Mouse (Mus musculus) limb, embryonic 14.5 days (tissue): ENCODE data around the gene Fsd2. TPM values are rescaled to one million over a fixed set of nuclear protein-coding genes. Genes with fewer than 3 reads are reported as not detected.

Experiments used
- ATAC-seq: fragments of 200-750 bp; cut with Nextera tagmentation; 2 replicates; pipeline ENCODE4 v1.8.0; 2017; ENCODE audit warnings: low read depth, moderate number of reproducible peaks, moderate TSS enrichment; ENCODE audit not compliant: low FRiP score
- DNase-seq: peaks from one replicate; pipeline ENCODE4 v3.0.0-alpha.2; 2015; ENCODE audit warnings: low spot score
- H3K27ac ChIP-seq: fragments of 300-500 bp; sonication (generic); replicated peaks from 2 replicates; pipeline ENCODE4 v1.5.1; 2014; ENCODE audit warnings: low read depth, mild to moderate bottlenecking, low read length, moderate library complexity, mixed read lengths
- H3K27me3 ChIP-seq: fragments of 300-500 bp; sonication (generic); 2 replicates; pipeline ENCODE4 v1.6.1; 2014; ENCODE audit warnings: low read length, mixed read lengths; ENCODE audit not compliant: control insufficient read depth, insufficient read depth
- H3K36me3 ChIP-seq: fragments of 300-500 bp; sonication (generic); 2 replicates; pipeline ENCODE4 v1.6.1; 2014; ENCODE audit warnings: mild to moderate bottlenecking, low read length, moderate library complexity, mixed read lengths; ENCODE audit not compliant: control insufficient read depth, insufficient read depth
- H3K4me1 ChIP-seq: fragments of 300-500 bp; sonication (generic); 2 replicates; pipeline ENCODE4 v1.6.1; 2014; ENCODE audit warnings: antibody characterized with exemption, low read length, mixed read lengths; ENCODE audit not compliant: control insufficient read depth, insufficient read depth
- H3K4me2 ChIP-seq: fragments of 300-500 bp; sonication (generic); replicated peaks from 2 replicates; pipeline ENCODE4 v1.6.1; 2014; ENCODE audit warnings: low read depth, mild to moderate bottlenecking, low read length, moderate library complexity; ENCODE audit not compliant: severe bottlenecking
- H3K4me3 ChIP-seq: fragments of 300-500 bp; sonication (generic); replicated peaks from 2 replicates; pipeline ENCODE4 v1.5.1; 2014; ENCODE audit warnings: low read length
- H3K9ac ChIP-seq: fragments of 300-500 bp; sonication (generic); 2 replicates; pipeline ENCODE4 v1.6.1; 2014; ENCODE audit warnings: mild to moderate bottlenecking, low read depth, low read length, moderate library complexity; ENCODE audit not compliant: severe bottlenecking
- H3K9me3 ChIP-seq: fragments of 300-500 bp; sonication (generic); 2 replicates; pipeline ENCODE4 v1.6.1; 2016; ENCODE audit warnings: low read length; ENCODE audit not compliant: control insufficient read depth
- POLR2A ChIP-seq: fragments of 200-500 bp; IDR thresholded peaks from 2 replicates; pipeline ENCODE4 v1.8.0; 2012; ENCODE audit warnings: inconsistent platforms, mild to moderate bottlenecking, moderate library complexity, borderline replicate concordance; ENCODE audit not compliant: insufficient read depth, insufficient read length; ENCODE audit errors: extremely low read depth
- WGBS: fragments of 180-500 bp; shearing (Covaris S2); extraction: QIAGEN DNeasy Blood & Tissue Kit; methylation state at CpG from one replicate; pipeline ENCODE4 v1.1.7; 2014; 5-methylcytosine and 5-hydroxymethylcytosine counted together
- polyA plus RNA-seq, 2 experiments: library from polyadenylated mRNA; depleted of rRNA in 1 of 2; stranded (reverse) in 1 of 2; unstranded in 1 of 2; fragments of >200 nt; fragmentation: Nextera tagmentation in 1 of 2; extraction: Ambion mirVana in 1 of 2; gene quantifications; 2 replicates each; pipeline versions ENCODE4 v1.2.1 to v1.2.3; 2012 to 2014

The Fsd2 gene
- polyA plus RNA-seq, 2 experiments: 0.78 to 1.3 TPM

DNA sequence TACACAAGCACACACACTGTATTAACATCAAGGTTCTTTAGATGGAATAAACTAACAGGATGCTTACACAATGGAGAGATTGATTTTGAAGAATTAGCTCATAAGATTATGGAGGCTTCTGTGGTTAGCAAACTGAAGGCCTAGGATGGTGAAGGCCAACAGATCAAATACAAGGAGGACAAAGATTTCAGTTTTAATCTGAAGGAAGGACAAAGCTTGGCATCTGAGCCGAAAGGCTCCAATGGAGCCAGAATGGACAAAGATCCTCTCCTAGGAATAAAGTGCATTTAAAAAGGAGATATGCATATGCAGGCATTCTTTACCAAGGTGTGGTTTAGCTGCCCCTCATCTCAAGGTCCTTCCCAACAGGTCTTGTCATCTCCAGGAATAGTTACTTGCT is 3.1 kb upstream of the Fsd2 start:
- peaks cover 5% of the 10 kb centered on the region for H3K4me1 ChIP-seq
- no peak for ATAC-seq
- no peak for DNase-seq
- WGBS: 93% methylated on average over 1 of the region's 1 CpGs
- H3K9me3 ChIP-seq: no peaks in the 10 kb centered on the region
- H3K4me3 ChIP-seq: no peak overlapping the region
- H3K9ac ChIP-seq: no peak overlapping the region
- TF ChIP-seq POLR2A: no peak
- H3K27me3 ChIP-seq: no peaks in the 10 kb centered on the region
- H3K27ac ChIP-seq: no peak overlapping the region
- no peaks in the 10 kb centered on the region for H3K36me3 ChIP-seq
- no peak overlapping the region for H3K4me2 ChIP-seq

DNA sequence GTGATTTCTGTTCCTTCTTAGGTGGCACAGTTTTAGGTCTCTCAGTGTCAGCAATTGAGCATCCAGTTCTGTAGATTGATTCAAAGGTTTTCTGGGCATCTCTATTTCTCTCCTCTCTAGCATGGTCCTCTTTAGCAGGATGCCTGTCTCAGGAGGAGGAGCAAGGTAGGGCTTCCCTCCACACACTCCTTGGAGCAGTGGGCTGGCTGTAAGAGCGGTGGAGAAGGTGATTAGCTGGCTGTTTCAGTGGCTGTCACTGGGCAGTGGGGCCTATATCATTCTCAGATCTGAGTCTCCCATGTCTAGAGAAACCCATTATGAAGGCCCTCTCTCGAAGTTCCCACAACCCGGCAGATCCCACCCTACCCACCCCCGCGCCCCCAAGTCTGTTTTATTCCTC is 652 bp upstream of the Fsd2 start:
- ATAC-seq: no peak
- H3K9ac ChIP-seq: no peak overlapping the region
- no peak for TF ChIP-seq POLR2A
- DNase-seq: no peak
- no peak overlapping the region for H3K27ac ChIP-seq
- H3K4me2 ChIP-seq: no peak overlapping the region
- no peaks in the 10 kb centered on the region for H3K9me3 ChIP-seq
- no peak overlapping the region for H3K4me3 ChIP-seq
- peaks cover 5% of the 10 kb centered on the region for H3K4me1 ChIP-seq
- H3K36me3 ChIP-seq: no peaks in the 10 kb centered on the region
- no peaks in the 10 kb centered on the region for H3K27me3 ChIP-seq
- WGBS: 75% methylated on average over 5 of the region's 5 CpGs

DNA sequence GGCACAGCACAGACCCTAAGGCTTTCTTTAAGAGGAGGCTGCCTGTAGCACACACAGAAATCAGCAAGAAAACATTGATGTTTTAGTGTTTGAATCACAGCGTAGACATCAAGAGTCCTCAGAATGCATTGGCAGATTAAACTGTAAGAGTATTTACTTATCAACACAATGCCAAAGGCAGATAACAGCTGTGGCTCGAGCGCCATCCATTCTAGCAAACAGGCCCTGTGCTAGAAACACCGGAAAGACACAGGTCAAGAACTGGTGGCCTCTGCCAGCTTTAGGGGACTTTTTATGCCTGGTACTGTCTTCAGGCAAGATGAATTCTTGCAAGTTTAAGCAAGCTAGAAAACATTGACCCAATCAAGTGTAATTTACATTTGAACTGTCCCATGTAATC is 412 bp downstream of the Fsd2 start:
- no peak overlapping the region for H3K27ac ChIP-seq
- TF ChIP-seq POLR2A: no peak
- H3K4me1 ChIP-seq: no peaks in the 10 kb centered on the region
- no peak overlapping the region for H3K9ac ChIP-seq
- H3K27me3 ChIP-seq: no peaks in the 10 kb centered on the region
- 86% methylated on average over 4 of the region's 4 CpGs for WGBS
- ATAC-seq (no peak), DNase-seq (no peak)
- H3K4me3 ChIP-seq: no peak overlapping the region
- no peak overlapping the region for H3K4me2 ChIP-seq
- H3K9me3 ChIP-seq: no peaks in the 10 kb centered on the region
- no peaks in the 10 kb centered on the region for H3K36me3 ChIP-seq

DNA sequence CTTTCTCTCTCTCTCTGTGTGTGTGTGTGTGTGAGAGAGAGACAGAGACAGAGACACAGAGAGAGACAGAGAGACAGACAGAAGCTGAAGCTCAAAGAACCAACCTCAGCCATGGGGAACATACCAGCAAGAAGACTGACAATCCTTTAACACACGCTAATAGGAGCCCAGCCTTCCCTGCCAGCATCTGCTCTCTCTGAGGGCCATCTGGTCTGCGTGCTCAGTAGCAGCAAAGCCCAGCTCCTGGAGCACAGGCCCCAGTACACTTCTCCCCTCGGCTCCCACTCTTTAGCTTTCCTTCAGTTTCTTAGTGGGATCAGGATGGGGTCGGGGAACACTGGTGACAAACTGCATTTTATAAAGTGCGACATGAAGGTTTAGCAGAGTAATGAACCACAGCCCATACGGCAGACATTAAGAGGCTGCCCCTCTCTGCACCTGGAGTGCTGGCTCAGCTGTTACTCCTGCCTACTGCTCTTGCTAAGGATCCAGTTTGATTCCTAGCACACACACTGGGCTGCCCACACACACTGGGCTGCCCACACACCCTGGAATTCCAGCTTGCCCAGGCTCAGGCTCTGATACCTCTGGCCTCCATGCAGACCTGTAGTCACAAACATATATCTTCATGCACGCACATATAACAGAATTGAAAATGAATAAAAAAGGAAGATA is 1.2 kb downstream of the Fsd2 start:
- no peak for TF ChIP-seq POLR2A
- no peak overlapping the region for H3K4me3 ChIP-seq
- WGBS: 31% methylated on average over 7 of the region's 7 CpGs
- H3K4me2 ChIP-seq: no peak overlapping the region
- ATAC-seq (peak; percentile 47; the same call in 1 of the 2 replicates), DNase-seq (no peak)
- no peaks in the 10 kb centered on the region for H3K4me1 ChIP-seq
- no peaks in the 10 kb centered on the region for H3K36me3 ChIP-seq
- H3K9me3 ChIP-seq: no peaks in the 10 kb centered on the region
- no peak overlapping the region for H3K27ac ChIP-seq
- H3K9ac ChIP-seq: no peak overlapping the region
- no peaks in the 10 kb centered on the region for H3K27me3 ChIP-seq

- Histone ChIP-seq H3K27me3 (no peaks in the 10 kb centered on the region), H3K9ac (0 out of 2 replicates have a peak overlapping the region, but pooled peaks have one; percentile 17), H3K4me2 (no peak overlapping the region), H3K9me3 (no peaks in the 10 kb centered on the region), H3K4me3 (no peak overlapping the region), H3K27ac (no peak overlapping the region), H3K36me3 (no peaks in the 10 kb centered on the region), H3K4me1 (no peaks in the 10 kb centered on the region)
- WGBS: 72% methylated on average over 7 of the region's 7 CpGs
- ATAC-seq (no peak), DNase-seq (no peak)
- no peak for TF ChIP-seq POLR2A
Observed at GRCm38 (mm10) chr7:81564766-81565165, 2.0 kb downstream of the Fsd2 start.
